Mouse (Mus musculus): ENCODE data around the gene Lpar5. TPM values are rescaled to one million over a fixed set of nuclear protein-coding genes. Genes with fewer than 3 reads are reported as not detected.

The Lpar5 gene
- 1.1 and 2.0 TPM in 2 replicates for polyA plus RNA-seq (2021; fragmentation: Nextera tagmentation)
- long read RNA-seq, experiment 1: 0 reads
- long read RNA-seq, experiment 2, partial matches to known transcripts: 0 of 3 reads
- long read RNA-seq, experiment 2, other reads (novel, unspliced or antisense): 0 of 3 reads

DNA sequence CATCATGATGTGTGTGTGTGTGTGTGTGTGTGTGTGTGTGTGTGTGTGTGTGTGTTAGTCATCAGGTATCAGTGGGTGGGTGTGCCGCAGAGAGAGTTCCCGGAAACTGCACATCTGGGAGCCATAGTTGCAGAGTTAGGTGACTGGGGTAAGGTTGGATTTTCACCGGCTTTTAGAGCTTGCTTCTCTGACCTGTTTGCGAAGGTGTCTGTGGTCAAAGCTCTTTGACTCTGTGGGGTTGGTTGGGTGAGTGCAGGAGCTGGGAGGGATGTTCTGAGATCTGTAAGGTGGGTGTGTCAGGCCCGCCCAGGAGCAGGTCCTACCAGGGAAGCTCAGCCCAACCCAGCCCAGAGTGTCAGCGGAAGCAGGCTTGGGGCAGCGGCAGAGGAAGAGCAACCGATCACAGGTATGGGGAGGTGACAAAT, at the start of gene Lpar5:
Gene Lpar5, plus strand, starts transcription at position 350 of the 425 bp plus-strand sequence.

GRCm38 (mm10) chr6:125039533-125040153, 28.1 kb upstream of the Lpar5 start, which contains the start of gene Ing4:
Gene Ing4 (plus strand): TSS chr6:125039760.

GRCm38 (mm10) chr6:125049678-125050077, 18.0 kb upstream of the Lpar5 start, which contains the start of gene Acrbp:
Gene Acrbp (plus strand): TSS chr6:125049689.

DNA sequence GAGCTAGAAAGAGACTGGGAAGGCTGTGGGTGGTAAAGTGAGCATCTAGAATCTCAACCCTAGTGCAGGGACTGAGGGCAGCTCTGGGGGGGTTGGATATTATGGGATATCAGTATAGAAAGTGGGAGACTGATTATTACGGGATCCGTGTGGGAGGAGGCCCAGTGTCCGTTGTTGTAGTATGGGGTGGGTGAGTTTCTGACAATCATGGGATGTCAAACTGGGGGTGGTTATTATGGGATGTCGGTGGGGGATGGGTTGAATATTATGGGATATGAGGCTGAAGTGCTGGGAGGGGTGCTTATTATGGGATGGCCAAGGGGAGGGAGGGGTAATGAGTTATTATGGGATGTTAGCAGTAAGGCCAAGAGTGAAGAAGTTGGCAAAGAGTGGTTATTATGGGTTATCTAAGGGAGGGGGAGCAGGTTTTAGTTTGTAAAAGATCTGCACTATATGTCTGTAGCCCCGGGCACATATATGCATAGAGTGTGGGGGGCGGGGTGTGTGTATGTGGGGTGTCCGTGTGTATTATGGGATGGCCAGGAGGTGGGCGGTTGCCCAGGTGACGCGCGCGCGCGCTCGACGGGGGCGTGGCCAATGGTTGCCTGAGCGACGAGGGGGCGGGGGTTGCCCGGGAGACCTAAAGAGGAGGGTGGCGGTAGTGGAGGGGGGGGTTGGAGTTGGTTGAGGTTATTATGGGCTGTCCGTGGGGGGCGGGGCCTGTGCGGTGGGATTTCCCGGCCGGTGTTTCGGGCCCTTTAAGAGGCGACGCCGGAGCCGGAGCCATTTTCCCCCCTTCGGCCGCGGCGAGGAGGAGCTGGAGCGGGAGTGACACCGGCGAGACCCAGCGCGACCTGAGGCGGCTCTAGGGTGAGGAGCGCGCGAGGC, 27.9 kb downstream of the Lpar5 start, which contains the start of gene Chd4:
Gene Chd4, plus strand, starts transcription at position 591 of the 888 bp plus-strand sequence.

GRCm38 (mm10) chr6:125131302-125132156, 63.8 kb downstream of the Lpar5 start, which contains the start of gene Nop2:
Gene Nop2 (plus strand): TSS chr6:125131909.

Small RNAs within 50 kb of the gene (microRNA-seq; reads per million reads assigned to microRNA genes)
- 3.9 reads per million, percentile 13 among the genes with 10 or more reads in this experiment for gene Mir7045

Other genes with a start within 250 kb of the Lpar5 start
- gene Usp5, start 238.4 kb upstream of the Lpar5 start, polyA plus RNA-seq (2021; fragmentation: Nextera tagmentation): 98.8 and 105 TPM in 2 replicates
- 0.59 and 0.67 TPM in 2 replicates for gene Cdca3, start 238.4 kb upstream of the Lpar5 start, polyA plus RNA-seq (2021; fragmentation: Nextera tagmentation)
- 0.13 and 0.43 TPM in 2 replicates for gene Gnb3, start 227.6 kb upstream of the Lpar5 start, polyA plus RNA-seq (2021; fragmentation: Nextera tagmentation)
- gene P3h3, start 210.2 kb upstream of the Lpar5 start, polyA plus RNA-seq (2021; fragmentation: Nextera tagmentation): 1.0 and 1.2 TPM in 2 replicates
- gene Gpr162, start 203.9 kb upstream of the Lpar5 start, polyA plus RNA-seq (2021; fragmentation: Nextera tagmentation): 1.1 and 1.4 TPM in 2 replicates
- gene Cd4, start 179.7 kb upstream of the Lpar5 start, polyA plus RNA-seq (2021; fragmentation: Nextera tagmentation): 0.34 and 0.68 TPM in 2 replicates
- 7.0 and 11.9 TPM in 2 replicates for gene Lag3, start 156.2 kb upstream of the Lpar5 start, polyA plus RNA-seq (2021; fragmentation: Nextera tagmentation)
- gene Ptms, start 147.8 kb upstream of the Lpar5 start, polyA plus RNA-seq (2021; fragmentation: Nextera tagmentation): 294 and 362 TPM in 2 replicates
- 604 and 679 TPM in 2 replicates for gene Mlf2, start 136.5 kb upstream of the Lpar5 start, polyA plus RNA-seq (2021; fragmentation: Nextera tagmentation)
- 236 and 263 TPM in 2 replicates for gene Cops7a, start 102.4 kb upstream of the Lpar5 start, polyA plus RNA-seq (2021; fragmentation: Nextera tagmentation)
- 40.7 and 47.6 TPM in 2 replicates for gene Pianp, start 71.2 kb upstream of the Lpar5 start, polyA plus RNA-seq (2021; fragmentation: Nextera tagmentation)
- 7.6 and 8.3 TPM in 2 replicates for gene Zfp384, start 58.8 kb upstream of the Lpar5 start, polyA plus RNA-seq (2021; fragmentation: Nextera tagmentation)
- gene Ing4, start 28.2 kb upstream of the Lpar5 start, polyA plus RNA-seq (2021; fragmentation: Nextera tagmentation): 54.3 and 56.6 TPM in 2 replicates
- 0.72 and 1.4 TPM in 2 replicates for gene Acrbp, start 18.2 kb upstream of the Lpar5 start, polyA plus RNA-seq (2021; fragmentation: Nextera tagmentation)
- 62.8 and 65.4 TPM in 2 replicates for gene Chd4, start 28.1 kb downstream of the Lpar5 start, polyA plus RNA-seq (2021; fragmentation: Nextera tagmentation)
- gene Nop2, start 64.0 kb downstream of the Lpar5 start, polyA plus RNA-seq (2021; fragmentation: Nextera tagmentation): 18.4 and 19.1 TPM in 2 replicates
- gene Iffo1, start 77.3 kb downstream of the Lpar5 start, polyA plus RNA-seq (2021; fragmentation: Nextera tagmentation): 19.3 and 22.8 TPM in 2 replicates
- 2,583 and 3,039 TPM in 2 replicates for gene Gapdh, start 98.5 kb downstream of the Lpar5 start, polyA plus RNA-seq (2021; fragmentation: Nextera tagmentation)
- 2.8 and 3.0 TPM in 2 replicates for gene Ncapd2, start 123.8 kb downstream of the Lpar5 start, polyA plus RNA-seq (2021; fragmentation: Nextera tagmentation)
- gene Mrpl51, start 123.9 kb downstream of the Lpar5 start, polyA plus RNA-seq (2021; fragmentation: Nextera tagmentation): 131 and 135 TPM in 2 replicates
- gene Vamp1, start 147.6 kb downstream of the Lpar5 start, polyA plus RNA-seq (2021; fragmentation: Nextera tagmentation): 30.9 and 31.2 TPM in 2 replicates
- 5.3 and 6.1 TPM in 2 replicates for gene Tapbpl, start 163.9 kb downstream of the Lpar5 start, polyA plus RNA-seq (2021; fragmentation: Nextera tagmentation)
- gene Cd27, start 169.1 kb downstream of the Lpar5 start, polyA plus RNA-seq (2021; fragmentation: Nextera tagmentation): 0.38 and 0.43 TPM in 2 replicates
- gene Tuba3a, start 218.1 kb downstream of the Lpar5 start, polyA plus RNA-seq (2021; fragmentation: Nextera tagmentation): 0.09 and 0.15 TPM in 2 replicates
- 5.4 and 6.4 TPM in 2 replicates for gene Ltbr, start 246.0 kb downstream of the Lpar5 start, polyA plus RNA-seq (2021; fragmentation: Nextera tagmentation)